Mouse (Mus musculus) embryonic stem cell, embryonic (primary cell): ENCODE results near the gene Rpl19.

Experiments
- CTCF ChIA-PET, 4 experiments: fragments of 300-600 bp in 2 of 4; fragments of 350-600 bp in 2 of 4; sonication (Branson Sonifier 250); formaldehyde crosslinking; loops; one replicate each; lab custom pipeline; 2022; ENCODE audit warnings: inconsistent platforms in 2 of 4; lab: Charles Lee
- POLR2A ChIA-PET, 4 experiments: fragments of 300-600 bp in 2 of 4; fragments of 350-600 bp in 2 of 4; sonication (Branson Sonifier 250); formaldehyde crosslinking; loops; one replicate each; lab custom pipeline; 2022; ENCODE audit warnings: antibody characterized with exemption in 4 of 4, inconsistent platforms in 1 of 4; lab: Charles Lee

The Rpl19 gene

DNA sequence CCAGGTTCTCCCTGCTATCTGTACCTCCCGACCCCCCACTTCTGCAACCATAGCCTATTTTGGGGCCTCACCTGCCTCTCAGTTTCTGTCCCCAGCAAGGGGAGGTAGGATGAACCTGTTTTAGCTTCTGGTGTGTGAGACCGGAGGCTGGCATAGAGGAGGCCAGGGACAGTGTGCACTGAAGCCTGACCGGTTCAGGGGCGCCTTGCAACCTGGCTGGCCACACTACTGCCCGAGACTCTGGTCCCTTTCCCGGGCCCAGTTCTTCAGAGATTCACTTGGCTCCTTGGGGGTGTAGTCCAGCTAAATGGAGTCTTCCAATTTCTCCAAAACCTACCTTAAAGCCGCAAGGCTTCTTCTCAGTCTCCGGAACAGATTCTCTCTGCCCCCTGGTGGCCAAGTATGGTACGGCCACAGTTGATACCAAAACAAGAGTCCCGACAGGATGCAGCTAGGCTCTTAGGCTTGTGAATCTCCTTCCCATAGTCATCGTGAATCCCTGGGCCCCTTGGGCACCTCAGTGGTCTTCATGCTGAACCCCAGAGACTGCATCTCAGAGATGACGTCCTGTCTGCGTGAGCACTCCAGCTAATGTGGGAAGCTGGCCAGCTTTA lies 48.8 kb downstream of the Rpl19 start:
- ChIA-PET POLR2A (interaction anchor here (0.6 to 4.2 kb wide), 59 partner anchors 9 to 1959 kb away, joined by 3 to 35 read pairs (median 4); partner anchors contain the start of genes Rpl19 (in 2 of the 4), Stac2 (in 2 of the 4), Cacnb1 (in 1 of the 4) and Fbxl20 (in 1 of the 4)), CTCF (interaction anchor here (0.6 to 2.3 kb wide), 43 partner anchors 8 to 430 kb away, joined by 3 to 23 read pairs (median 4); partner anchors contain the start of gene Stac2 (in 1 of the 4))

- ChIA-PET POLR2A (interaction anchor here in 3 of 4 experiments (0.9 to 2.3 kb wide), 10 partner anchors 9 to 57 kb away, joined by 3 to 11 read pairs (median 4); no protein-coding TSS in a partner anchor), CTCF (no interaction called here)
These were observed 50.6 kb downstream of the Rpl19 start for GRCm38 (mm10) chr11:98077086-98077485.
